Mouse (Mus musculus) CH12.LX (cell line): ENCODE measurements at regions not wholly inside any gene's neighbourhood (a gene's known extent, or its start where the extent isn't known, plus 50 kb on each side); places are given as distances from the start of the nearest gene placed in this dataset.

ENCODE experiments used
- DNase-seq: peaks from one replicate; pipeline ENCODE4 v3.0.0-alpha.2; 2013; ENCODE audit errors: extremely low read depth
- H3K27ac ChIP-seq: 2 replicates; pipeline ENCODE4 v1.5.1; 2012; ENCODE audit warnings: low read depth, mild to moderate bottlenecking, control low read depth, moderate library complexity; ENCODE audit not compliant: insufficient read depth
- H3K27me3 ChIP-seq: replicated peaks from 2 replicates; pipeline ENCODE3; 2012; ENCODE audit warnings: inconsistent platforms
- H3K36me3 ChIP-seq, 2 experiments: replicated peaks in 1 of 2; 2 replicates each; pipeline versions ENCODE3 to v1.6.1; 2012; ENCODE audit warnings: inconsistent platforms in 1 of 2, low read length in 1 of 2, mild to moderate bottlenecking in 1 of 2, mixed read lengths in 1 of 2, moderate library complexity in 1 of 2; ENCODE audit not compliant: control insufficient read depth in 1 of 2, insufficient read depth in 1 of 2
- H3K4me1 ChIP-seq, 2 experiments: 2 replicates each; pipeline ENCODE4 v1.6.1; 2012; ENCODE audit warnings: inconsistent platforms in 1 of 2, moderate library complexity in 1 of 2; ENCODE audit not compliant: insufficient read depth in 2 of 2, control insufficient read depth in 1 of 2
- H3K4me2 ChIP-seq: 2 replicates; pipeline ENCODE4 v1.6.1; 2012; ENCODE audit warnings: low read depth, mild to moderate bottlenecking, control low read depth; ENCODE audit not compliant: poor library complexity, insufficient read depth, severe bottlenecking
- H3K4me3 ChIP-seq, 3 experiments: fragments of 150-350 bp in 1 of 3; sonication (generic) in 1 of 3; replicated peaks in 1 of 3; 2 replicates each; pipeline versions ENCODE3 to v1.5.1; 2011 to 2012; ENCODE audit warnings: low read depth in 2 of 3, low read length in 2 of 3, mild to moderate bottlenecking in 2 of 3, moderate library complexity in 2 of 3, control low read depth in 1 of 3, improper control_type of control experiment in 1 of 3, inconsistent platforms in 1 of 3, mixed read lengths in 1 of 3; ENCODE audit not compliant: poor library complexity in 1 of 3
- H3K79me2 ChIP-seq: replicated peaks from 2 replicates; pipeline ENCODE4 v1.6.1; 2012; ENCODE audit warnings: mild to moderate bottlenecking, moderate library complexity; ENCODE audit not compliant: control insufficient read depth, poor library complexity, insufficient read depth, severe bottlenecking; ENCODE audit errors: extremely low read depth
- H3K9ac ChIP-seq: 2 replicates; pipeline ENCODE4 v1.6.1; 2012; ENCODE audit warnings: low read depth, mild to moderate bottlenecking, control low read depth, moderate library complexity; ENCODE audit not compliant: insufficient read depth
- H3K9me3 ChIP-seq: replicated peaks from 2 replicates; pipeline ENCODE3; 2012; ENCODE audit warnings: low read length, inconsistent platforms, mixed read lengths
- BHLHE40 ChIP-seq: IDR thresholded peaks from 2 replicates; pipeline ENCODE4 v1.6.1; 2011; ENCODE audit warnings: mild to moderate bottlenecking, low read depth, low read length, improper control_type of control experiment
- CHD1 ChIP-seq: IDR thresholded peaks from 2 replicates; pipeline ENCODE4 v1.6.1; 2012; ENCODE audit warnings: low read depth, low read length, improper control_type of control experiment, inconsistent platforms
- EP300 ChIP-seq: IDR thresholded peaks from 2 replicates; pipeline ENCODE4 v1.6.1; 2011; ENCODE audit warnings: low read length, improper control_type of control experiment
- GABPA ChIP-seq: IDR thresholded peaks from 2 replicates; pipeline ENCODE4 v1.6.1; 2012; ENCODE audit warnings: low read depth, low read length, improper control_type of control experiment, inconsistent platforms; ENCODE audit not compliant: insufficient replicate concordance
- HCFC1 ChIP-seq: IDR thresholded peaks from 2 replicates; pipeline ENCODE4 v1.6.1; 2012; ENCODE audit warnings: low read depth, mild to moderate bottlenecking, inconsistent platforms, low read length, improper control_type of control experiment
- IRF4 ChIP-seq: IDR thresholded peaks from 2 replicates; pipeline ENCODE4 v1.6.1; 2014; ENCODE audit warnings: low read depth, mild to moderate bottlenecking, inconsistent platforms, low read length, improper control_type of control experiment
- JUND ChIP-seq: conservative IDR thresholded peaks from 2 replicates; pipeline ENCODE4 v1.6.1; 2011; ENCODE audit warnings: low read depth, low read length, improper control_type of control experiment
- MXI1 ChIP-seq: IDR thresholded peaks from 2 replicates; pipeline ENCODE4 v1.6.1; 2011; ENCODE audit warnings: mild to moderate bottlenecking, low read depth, low read length, improper control_type of control experiment
- NRF1 ChIP-seq: IDR thresholded peaks from 2 replicates; pipeline ENCODE4 v1.6.1; 2014; ENCODE audit warnings: low read depth, mild to moderate bottlenecking, inconsistent platforms, low read length, improper control_type of control experiment, moderate library complexity
- POLR2A ChIP-seq: IDR thresholded peaks from 2 replicates; pipeline ENCODE4 v1.6.1; 2011; ENCODE audit warnings: low read depth, mild to moderate bottlenecking, improper control_type of control experiment, low read length
- RAD21 ChIP-seq: IDR thresholded peaks from 2 replicates; pipeline ENCODE4 v1.6.1; 2011; ENCODE audit warnings: low read depth, mild to moderate bottlenecking, low read length, improper control_type of control experiment, moderate library complexity
- UBTF ChIP-seq: IDR thresholded peaks from 2 replicates; pipeline ENCODE4 v1.6.1; 2012; ENCODE audit warnings: low read depth, mild to moderate bottlenecking, inconsistent platforms, low read length, improper control_type of control experiment, moderate library complexity
- USF1 ChIP-seq: IDR thresholded peaks from 2 replicates; pipeline ENCODE4 v1.6.1; 2014; ENCODE audit warnings: low read depth, mild to moderate bottlenecking, inconsistent platforms, low read length, improper control_type of control experiment
- USF2 ChIP-seq: conservative IDR thresholded peaks from 2 replicates; pipeline ENCODE4 v1.6.1; 2011; ENCODE audit warnings: low read depth, low read length, improper control_type of control experiment
- ZKSCAN1 ChIP-seq: IDR thresholded peaks from 2 replicates; pipeline ENCODE4 v1.6.1; 2012; ENCODE audit warnings: low read depth, inconsistent platforms, low read length, improper control_type of control experiment, borderline replicate concordance
- dilution Hi-C: fragments of 300-500 bp; cut with MboI; formaldehyde crosslinking; loops from 2 replicates; pipeline ENCODE4 v1.14.3; 2020; ENCODE audit warnings: low sequenced_read_pairs; ENCODE audit not compliant: extremely low pct_unique_long_range_greater_than_20kb, extremely low pct_ligation_motif_present
- in situ Hi-C: fragments of 300-500 bp; cut with MboI; formaldehyde crosslinking; loops from 3 replicates; pipeline ENCODE4 v1.14.3; 2019; ENCODE audit warnings: low sequenced_read_pairs, low pct_ligation_motif_present, low pct_unique_long_range_greater_than_20kb, mixed read lengths

- no peaks in the 10 kb centered on the region for H3K4me1 ChIP-seq
- dilution Hi-C loops: no loop called here
- DNase-seq: no peak
- H3K4me2 ChIP-seq: no peak overlapping the region
- H3K4me3 ChIP-seq: no peak overlapping the region
- H3K27ac ChIP-seq: no peak overlapping the region
- H3K79me2 ChIP-seq: no peaks in the 10 kb centered on the region
- H3K9ac ChIP-seq: no peak overlapping the region
- H3K27me3 ChIP-seq: no peaks in the 10 kb centered on the region
- peaks cover 90% of the 10 kb centered on the region for H3K9me3 ChIP-seq
- TF ChIP-seq EP300 (no peak), UBTF (no peak), BHLHE40 (no peak), NRF1 (no peak), MXI1 (no peak), ZKSCAN1 (no peak), HCFC1 (no peak), JUND (no peak), USF2 (no peak), POLR2A (no peak), RAD21 (no peak), GABPA (no peak), IRF4 (no peak), CHD1 (no peak), USF1 (no peak)
- TF ChIP-seq, all 38 proteins: peak for 0
- no peaks in the 10 kb centered on the region for H3K36me3 ChIP-seq
- in situ Hi-C loops: no loop called here
Observed at GRCm38 (mm10) chr1:89403551-89404050, 51.0 kb upstream of the Agap1 start.
